Mouse (Mus musculus) cortical plate, adult 2 months (tissue): ENCODE measurements around the gene Iba57. TPM values are rescaled to one million over a fixed set of nuclear protein-coding genes. Genes with fewer than 3 reads are reported as not detected.

Experiments used
- H3K27ac ChIP-seq: fragments of 200-500 bp; 2 replicates; pipeline ENCODE4 v1.5.1; 2012; ENCODE audit warnings: low read length, control low read depth, inconsistent platforms; ENCODE audit not compliant: insufficient read depth
- H3K4me1 ChIP-seq: fragments of 200-500 bp; 2 replicates; pipeline ENCODE4 v1.6.1; 2011; ENCODE audit warnings: low read length; ENCODE audit not compliant: control insufficient read depth, insufficient read depth
- H3K4me3 ChIP-seq: fragments of 200-500 bp; 2 replicates; pipeline ENCODE4 v1.5.1; 2011; ENCODE audit warnings: mild to moderate bottlenecking, low read length, control low read depth; ENCODE audit not compliant: insufficient read depth
- CTCF ChIP-seq: fragments of 200-500 bp; IDR thresholded peaks from 2 replicates; pipeline ENCODE4 v1.5.1; 2011; ENCODE audit warnings: mild to moderate bottlenecking, control low read depth, low read length; ENCODE audit not compliant: insufficient read depth; ENCODE audit errors: extremely low read depth
- POLR2A ChIP-seq: fragments of 200-500 bp; IDR thresholded peaks from 2 replicates; pipeline ENCODE4 v1.6.1; 2011; ENCODE audit warnings: mild to moderate bottlenecking, low read length, control low read depth; ENCODE audit not compliant: insufficient read depth; ENCODE audit errors: extremely low read depth
- polyA plus RNA-seq: library from polyadenylated mRNA; depleted of rRNA; stranded (reverse); fragments of >200 nt; gene quantifications from 2 replicates; pipeline ENCODE4 v1.2.3, GENCODE M21; 2012; rRNA removed

Gene Iba57
- polyA plus RNA-seq, 1 experiment: 5.0 TPM

DNA sequence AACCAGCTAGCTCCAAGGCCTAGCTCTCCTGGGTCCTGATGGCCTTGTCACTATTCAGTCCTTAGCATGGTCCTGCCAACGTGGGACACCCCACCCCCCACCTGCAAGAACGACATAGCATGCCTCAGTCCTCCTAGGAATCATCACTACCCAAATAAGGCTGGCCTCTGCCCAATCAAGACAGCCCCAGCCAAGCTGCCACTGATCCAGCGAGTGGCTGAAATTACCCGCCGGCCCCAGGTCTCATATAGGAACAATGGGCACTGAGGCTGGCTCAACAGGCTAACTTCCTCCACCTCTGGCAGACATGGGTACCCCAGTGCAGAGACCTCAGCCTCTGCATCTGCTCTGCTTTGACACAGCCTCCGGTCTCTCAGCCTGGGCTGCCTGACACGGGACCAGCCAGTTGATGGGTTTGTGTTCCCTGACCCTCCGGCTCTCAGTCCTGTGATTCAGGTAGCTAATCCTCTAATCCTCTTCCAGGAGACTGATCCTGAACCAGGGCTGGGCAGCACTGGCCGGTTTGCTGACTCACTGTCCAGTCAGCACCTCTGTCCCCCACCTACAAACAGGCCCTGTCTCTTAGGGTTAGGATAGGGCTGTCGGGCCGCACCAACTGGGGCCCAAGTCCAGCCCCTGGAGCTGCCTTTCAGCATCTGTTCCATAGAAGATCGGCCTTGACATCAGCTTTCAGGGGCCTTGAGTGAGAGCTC, 26.4 kb downstream of the Iba57 start:
- Histone ChIP-seq H3K27ac (no peak overlapping the region), H3K4me3 (no peak overlapping the region), H3K4me1 (no peaks in the 10 kb centered on the region)
- TF ChIP-seq POLR2A (no peak), CTCF (no peak)

DNA sequence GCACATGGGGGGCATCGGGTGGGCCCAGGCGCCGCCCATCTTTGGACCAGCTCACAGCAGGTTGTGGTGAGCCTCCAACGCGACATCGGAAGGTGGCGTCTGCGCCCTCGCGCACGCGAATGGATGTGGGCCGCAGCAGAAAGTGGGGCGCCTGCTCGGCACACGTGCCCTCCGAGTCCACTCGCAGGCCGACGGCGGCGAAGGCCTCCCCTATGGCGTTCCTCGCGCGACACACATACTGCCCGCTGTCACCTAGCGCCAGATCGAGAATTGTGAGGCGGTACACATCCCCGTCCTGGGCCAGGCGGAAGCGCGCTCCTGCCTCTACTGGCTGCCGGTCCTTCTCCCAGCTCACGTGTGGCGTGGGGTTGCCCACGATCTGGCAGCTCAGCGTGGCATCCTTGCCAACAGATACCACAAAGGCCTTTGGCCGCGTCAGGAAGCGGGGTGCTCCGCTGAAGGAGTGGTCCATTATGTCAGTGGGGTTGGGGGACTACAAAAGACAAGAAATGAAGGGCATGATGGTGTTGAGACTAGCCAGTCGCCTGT, 27.6 kb downstream of the Iba57 start, which contains the start of gene Obscn:
Gene Obscn, minus strand, starts transcription at position 499 of the 549 bp plus-strand sequence.
- no peak for TF ChIP-seq CTCF
- no peak for TF ChIP-seq POLR2A
- Histone ChIP-seq H3K27ac (no peak within 1 kb of the TSS), H3K4me1 (no peaks in the 10 kb centered on the region), H3K4me3 (no peak within 1 kb of the TSS; the same call in 1 of the 2 replicates)

DNA sequence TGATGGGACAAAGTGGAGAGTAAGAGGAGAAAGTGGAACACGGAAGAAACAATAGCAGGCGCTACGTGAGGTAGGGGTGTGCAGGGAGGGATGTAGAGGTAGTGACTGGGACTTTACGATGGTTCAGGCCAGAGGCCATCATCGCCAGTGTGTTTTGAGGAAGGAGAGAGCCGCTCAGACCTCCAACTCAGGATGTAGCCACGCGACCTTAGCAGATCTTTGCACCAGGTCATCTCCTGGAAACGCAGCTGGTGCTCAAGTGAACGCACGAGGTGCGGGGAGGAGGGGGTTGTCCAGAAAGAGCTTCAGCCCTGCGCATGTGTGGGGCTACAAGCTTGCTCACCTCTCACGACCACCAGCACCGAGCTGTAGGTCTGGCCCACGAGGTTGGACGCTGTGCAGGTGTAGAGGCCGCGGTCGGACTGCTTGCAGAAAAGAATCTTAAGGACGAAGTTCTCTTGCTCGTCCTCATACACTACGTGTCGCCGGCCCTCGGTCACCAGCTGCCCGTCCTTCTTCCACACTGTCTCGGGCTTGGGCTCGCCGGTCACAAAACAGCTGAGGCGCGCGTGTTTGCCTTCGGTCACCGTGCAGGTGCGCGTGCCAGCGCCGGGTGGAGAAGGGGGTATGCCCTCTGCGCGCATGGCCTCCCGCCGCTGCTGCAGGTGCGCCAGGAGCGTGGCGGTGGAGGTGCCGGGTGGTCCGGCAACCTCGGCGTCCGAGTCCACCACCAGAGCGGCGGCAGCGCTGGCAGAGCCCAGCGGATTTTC, 28.3 kb downstream of the Iba57 start:
- TF ChIP-seq CTCF (no peak), POLR2A (no peak)
- Histone ChIP-seq H3K4me1 (no peaks in the 10 kb centered on the region), H3K4me3 (no peak overlapping the region; the same call in 1 of the 2 replicates), H3K27ac (no peak overlapping the region)

DNA sequence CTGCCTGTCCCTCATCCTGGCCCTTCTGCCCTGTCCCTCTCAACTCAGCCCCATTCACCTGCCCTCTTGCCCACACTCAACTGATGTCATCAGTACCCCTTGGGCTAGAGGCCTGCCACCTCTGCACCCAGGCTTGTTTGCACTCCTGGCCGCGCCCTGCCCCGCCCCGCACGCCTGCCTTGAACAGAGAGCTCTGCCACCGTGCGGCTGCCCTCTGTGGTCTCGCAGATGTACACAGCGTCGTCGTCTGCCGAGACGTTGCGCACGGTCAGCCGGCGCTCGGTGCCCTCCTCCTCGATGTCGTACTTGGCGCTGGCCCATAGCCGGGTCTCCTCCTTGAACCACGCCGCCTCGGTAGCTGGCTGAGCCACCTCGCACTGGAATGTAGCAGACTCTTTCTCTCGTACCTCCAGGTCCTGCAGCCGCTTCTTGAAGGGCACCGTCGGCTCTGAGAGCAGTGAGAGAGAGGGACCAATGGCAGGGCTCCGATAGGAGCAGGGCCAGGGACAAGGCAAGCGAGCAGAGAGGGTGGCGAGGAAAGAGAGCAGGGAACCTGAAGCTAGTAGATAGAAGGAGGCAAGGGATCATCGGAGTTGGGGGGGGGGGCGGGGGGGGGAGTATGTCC, 29.1 kb downstream of the Iba57 start:
- Histone ChIP-seq H3K4me3 (no peak overlapping the region), H3K27ac (no peak overlapping the region), H3K4me1 (no peaks in the 10 kb centered on the region)
- no peak for TF ChIP-seq CTCF
- TF ChIP-seq POLR2A: no peak

DNA sequence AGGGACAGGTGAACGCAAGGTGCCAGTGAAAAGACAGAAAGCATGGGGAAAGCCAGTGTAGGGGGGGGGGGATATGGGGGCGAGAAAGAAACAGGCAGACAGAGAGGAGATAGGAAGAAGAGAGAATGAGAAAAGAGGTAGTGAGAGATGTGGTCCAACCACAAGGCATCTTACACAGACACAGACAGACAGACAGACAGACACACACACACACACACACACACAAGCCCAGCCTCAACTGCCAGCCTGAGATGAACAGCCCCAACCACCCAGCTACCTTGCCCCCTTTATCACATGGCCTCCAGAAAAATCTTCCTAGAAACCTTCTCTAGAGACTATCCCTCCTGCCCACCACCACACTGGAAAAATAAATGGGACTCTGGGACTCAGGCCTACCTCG, 31.5 kb downstream of the Iba57 start:
- TF ChIP-seq POLR2A (no peak), CTCF (no peak)
- Histone ChIP-seq H3K4me1 (no peaks in the 10 kb centered on the region), H3K4me3 (no peak overlapping the region), H3K27ac (no peak overlapping the region)

DNA sequence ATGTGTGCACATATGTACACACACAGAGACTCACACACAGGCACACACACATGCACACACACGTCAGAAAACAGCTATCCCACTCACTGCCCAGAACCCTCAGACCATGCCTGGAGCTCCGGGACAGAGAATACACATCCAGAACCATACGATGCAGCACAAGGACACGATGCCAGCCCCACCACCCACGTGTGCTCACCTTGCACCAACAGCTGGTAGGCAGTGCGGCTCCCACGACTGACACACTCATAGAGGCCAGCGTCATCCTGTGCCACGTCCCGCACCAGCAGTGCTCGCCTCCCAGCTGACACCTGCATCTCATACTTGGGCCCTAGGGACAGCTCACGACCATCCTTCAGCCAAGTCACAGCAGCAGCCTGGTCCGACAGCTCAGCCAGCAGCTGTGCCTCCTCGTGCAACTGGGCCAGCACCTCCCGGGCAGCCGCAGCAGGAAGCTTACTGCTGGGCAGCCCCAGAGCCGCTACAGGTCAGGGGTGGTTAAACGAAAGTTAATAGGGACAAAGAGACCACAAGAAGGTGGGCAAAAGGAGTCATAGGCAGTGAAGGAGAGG, 32.1 kb downstream of the Iba57 start:
- Histone ChIP-seq H3K4me1 (no peaks in the 10 kb centered on the region), H3K4me3 (no peak overlapping the region), H3K27ac (no peak overlapping the region)
- no peak for TF ChIP-seq POLR2A

DNA sequence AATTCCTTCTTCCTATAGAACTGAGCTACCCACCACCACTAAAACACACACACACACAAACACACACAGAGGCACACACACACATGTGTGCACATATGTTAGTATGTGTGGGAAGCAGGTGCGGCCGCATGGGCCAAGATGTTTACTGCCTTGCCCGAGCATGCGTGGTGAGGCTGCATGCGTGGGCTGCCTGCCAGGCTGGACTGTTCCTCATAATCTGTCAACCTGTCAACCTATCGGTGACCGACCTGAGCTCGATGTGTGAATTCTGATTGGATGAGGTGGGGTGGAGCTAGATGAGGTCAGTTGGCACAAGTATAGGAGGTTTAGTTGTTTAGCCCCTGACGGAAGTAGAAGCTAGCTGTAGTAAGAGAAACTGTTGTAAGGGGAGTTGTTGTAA, 32.8 kb downstream of the Iba57 start:
- TF ChIP-seq CTCF (no peak), POLR2A (no peak)
- no peak overlapping the region for H3K4me3 ChIP-seq
- no peak overlapping the region for H3K27ac ChIP-seq
- no peaks in the 10 kb centered on the region for H3K4me1 ChIP-seq

DNA sequence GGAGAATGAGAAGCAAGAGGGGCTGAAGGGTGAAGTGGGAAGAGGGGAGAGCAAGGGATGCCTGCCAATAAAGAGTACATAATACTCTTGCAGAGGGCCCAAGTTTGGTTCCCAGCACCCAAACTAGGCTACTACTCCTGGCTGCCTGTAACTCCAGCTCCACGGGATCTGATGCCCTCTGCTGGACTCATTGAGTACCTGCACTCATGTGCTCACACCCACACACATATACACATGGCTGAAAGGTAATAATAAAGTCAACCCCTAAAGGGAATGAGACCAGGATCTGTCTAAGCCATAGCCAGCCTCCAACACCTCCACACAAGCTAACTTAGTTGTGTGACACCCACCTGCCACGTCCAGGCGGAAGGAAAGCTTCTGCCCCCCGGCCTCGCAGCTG, 57.6 kb downstream of the Iba57 start:
- H3K4me3 ChIP-seq: no peak overlapping the region
- TF ChIP-seq CTCF (no peak), POLR2A (no peak)
- 0 out of 2 replicates have a peak, but pooled peaks cover 2% of the 10 kb centered on the region for H3K4me1 ChIP-seq
- H3K27ac ChIP-seq: no peak overlapping the region

Other genes starting within 250 kb of the Iba57 start
- not detected in 2 replicates for gene Btnl10, start 245.8 kb downstream of the Iba57 start, polyA plus RNA-seq
- 567 and 588 TPM in 2 replicates for gene Rnf187, start 224.8 kb downstream of the Iba57 start, polyA plus RNA-seq
- 101 and 112 TPM in 2 replicates for gene Hist3h2ba, start 214.8 kb downstream of the Iba57 start, polyA plus RNA-seq
- gene Hist3h2a, start 209.1 kb downstream of the Iba57 start, polyA plus RNA-seq: 40.1 and 42.8 TPM in 2 replicates
- gene Trim17, start 209.1 kb downstream of the Iba57 start, polyA plus RNA-seq: 6.6 and 7.4 TPM in 2 replicates
- 25.9 and 26.7 TPM in 2 replicates for gene Trim11, start 185.6 kb downstream of the Iba57 start, polyA plus RNA-seq
- gene Obscn, start 27.3 kb downstream of the Iba57 start, polyA plus RNA-seq: 2.2 TPM in 2 replicates
- 24.8 and 32.3 TPM in 2 replicates for gene Gjc2, start 19.5 kb upstream of the Iba57 start, polyA plus RNA-seq
- 278 and 287 TPM in 2 replicates for gene Guk1, start 28.5 kb upstream of the Iba57 start, polyA plus RNA-seq
- gene Mrpl55, start 38.7 kb upstream of the Iba57 start, polyA plus RNA-seq: 53.6 and 57.1 TPM in 2 replicates
- 29.5 and 31.0 TPM in 2 replicates for gene 2310033P09Rik, start 44.6 kb upstream of the Iba57 start, polyA plus RNA-seq
- 569 and 571 TPM in 2 replicates for gene Arf1, start 64.5 kb upstream of the Iba57 start, polyA plus RNA-seq
- 0.06 TPM in 1 of 2 replicates, not detected in the other for gene Wnt3a, start 127.0 kb upstream of the Iba57 start, polyA plus RNA-seq
- gene Wnt9a, start 143.2 kb upstream of the Iba57 start, polyA plus RNA-seq: 15.9 and 18.5 TPM in 2 replicates
- gene Prss38, start 211.9 kb upstream of the Iba57 start, polyA plus RNA-seq: 0.23 and 0.31 TPM in 2 replicates